Mouse (Mus musculus) 3T3-L1 (cell line): ENCODE data around the gene Tfeb.

Experiments
- DNase-seq: peaks from one replicate; pipeline ENCODE4 v3.0.0-alpha.2; 2015; ENCODE audit warnings: low read depth, low spot score

The Tfeb gene

GRCm38 (mm10) chr17:47832501-47833028 is 95.7 kb downstream of the Tfeb start:
- DNase-seq = no peak

- DNase-seq = peak; percentile 4
Measured at GRCm38 (mm10) chr17:47833029-47833627, 96.3 kb downstream of the Tfeb start.

GRCm38 (mm10) chr17:47833628-47834481 is 97.0 kb downstream of the Tfeb start:
- no peak for DNase-seq

- DNase-seq = no peak
Measured at GRCm38 (mm10) chr17:47834482-47834767, 97.6 kb downstream of the Tfeb start, which contains the start of gene Mdfi. Mdfi (minus strand) TSS chr17:47834691.

GRCm38 (mm10) chr17:47837808-47838207 is 101.0 kb downstream of the Tfeb start:
- DNase-seq = no peak

DNA sequence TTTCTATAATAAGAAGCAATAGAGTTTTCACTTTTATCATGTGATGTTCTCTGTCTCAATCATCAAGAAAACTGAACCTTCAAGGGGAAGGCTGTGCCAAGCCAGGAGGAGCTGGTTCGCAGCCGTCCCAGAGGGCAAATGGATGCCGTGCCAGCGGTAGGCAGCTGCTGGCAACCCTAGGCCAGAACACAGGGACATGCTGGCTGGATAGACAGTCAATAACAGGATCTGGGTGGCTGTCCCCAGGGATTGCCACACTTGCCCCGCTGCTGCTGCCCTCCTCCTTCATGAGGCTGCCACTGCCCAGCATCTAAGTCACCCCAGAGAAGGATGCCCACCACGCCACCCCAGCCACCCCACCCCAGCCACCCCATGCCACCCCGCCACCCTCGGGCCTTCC is 104.7 kb downstream of the Tfeb start:
- DNase-seq = no peak
